Mouse (Mus musculus) inflammation-experienced regulatory T-cells, adult 6 months (primary cell): ENCODE measurements around the gene 2300009A05Rik. TPM values are rescaled to one million over a fixed set of nuclear protein-coding genes. Genes with fewer than 3 reads are reported as not detected.
A peak's percentile ranks its signal among the peaks of the same experiment; 100 is the strongest.

Source experiments
- ATAC-seq: one replicate; pipeline ENCODE4 v1.8.0; 2017
- polyA plus RNA-seq, 3 experiments: library from polyadenylated mRNA; unstranded; fragments of 100-300 nt; shearing (Covaris generic); gene quantifications; one replicate each; pipeline ENCODE4 v1.2.1; 2017

Gene 2300009A05Rik
- 1 to 10 TPM; 6.5 to 8.3 (median 6.8) TPM for polyA plus RNA-seq

- ATAC-seq, result peak; percentile 87
Observed at GRCm38 (mm10) chr9:63398611-63399462, at the start of gene 2300009A05Rik. Gene 2300009A05Rik (minus strand): TSS chr9:63399246.

- ATAC-seq, result no peak
Observed at GRCm38 (mm10) chr9:63443695-63444094, 44.6 kb upstream of the 2300009A05Rik start.

- no peak for ATAC-seq
Observed at GRCm38 (mm10) chr9:63430652-63431051, 31.6 kb upstream of the 2300009A05Rik start.

GRCm38 (mm10) chr9:63421096-63421736 is 22.2 kb upstream of the 2300009A05Rik start:
- no peak for ATAC-seq

- no peak for ATAC-seq
Observed at GRCm38 (mm10) chr9:63420396-63420795, 21.4 kb upstream of the 2300009A05Rik start.

GRCm38 (mm10) chr9:63400176-63400575 is 1.1 kb upstream of the 2300009A05Rik start:
- ATAC-seq, result no peak

- no peak for ATAC-seq
Observed at GRCm38 (mm10) chr9:63399463-63399815, 393 bp upstream of the 2300009A05Rik start.

GRCm38 (mm10) chr9:63395612-63396011 is 3.4 kb downstream of the 2300009A05Rik start:
- ATAC-seq, result no peak

GRCm38 (mm10) chr9:63391307-63391706 is 7.7 kb downstream of the 2300009A05Rik start:
- no peak for ATAC-seq

GRCm38 (mm10) chr9:63382761-63383160 is 16.3 kb downstream of the 2300009A05Rik start:
- no peak for ATAC-seq

GRCm38 (mm10) chr9:63380326-63380725 is 18.7 kb downstream of the 2300009A05Rik start:
- no peak for ATAC-seq

- ATAC-seq, result no peak
Observed at GRCm38 (mm10) chr9:63378174-63378573, 20.9 kb downstream of the 2300009A05Rik start.

GRCm38 (mm10) chr9:63377270-63378142 is 21.5 kb downstream of the 2300009A05Rik start, which contains the start of gene Map2k5:
Gene Map2k5 (minus strand): TSS chr9:63377902.
- ATAC-seq, result peak; percentile 97

- ATAC-seq, result no peak
Observed at GRCm38 (mm10) chr9:63373315-63373714, 25.7 kb downstream of the 2300009A05Rik start.

GRCm38 (mm10) chr9:63372541-63372940 is 26.5 kb downstream of the 2300009A05Rik start:
- ATAC-seq, result no peak

GRCm38 (mm10) chr9:63360410-63360809 is 38.6 kb downstream of the 2300009A05Rik start:
- ATAC-seq, result no peak

- no peak for ATAC-seq
Observed at GRCm38 (mm10) chr9:63359016-63359415, 40.0 kb downstream of the 2300009A05Rik start.

- ATAC-seq, result no peak
Observed at GRCm38 (mm10) chr9:63356721-63357120, 42.3 kb downstream of the 2300009A05Rik start.

GRCm38 (mm10) chr9:63356278-63356677 is 42.8 kb downstream of the 2300009A05Rik start:
- no peak for ATAC-seq

GRCm38 (mm10) chr9:63354168-63354567 is 44.9 kb downstream of the 2300009A05Rik start:
- ATAC-seq, result no peak

GRCm38 (mm10) chr9:63350030-63350429 is 49.0 kb downstream of the 2300009A05Rik start:
- ATAC-seq, result no peak

- ATAC-seq, result no peak
Observed at GRCm38 (mm10) chr9:63349241-63349640, 49.8 kb downstream of the 2300009A05Rik start.

- no peak for ATAC-seq
Observed at GRCm38 (mm10) chr9:63348146-63348545, 50.9 kb downstream of the 2300009A05Rik start.
